Mouse (Mus musculus): Measurements from ENCODE around the gene Itfg2.

The Itfg2 gene

DNA sequence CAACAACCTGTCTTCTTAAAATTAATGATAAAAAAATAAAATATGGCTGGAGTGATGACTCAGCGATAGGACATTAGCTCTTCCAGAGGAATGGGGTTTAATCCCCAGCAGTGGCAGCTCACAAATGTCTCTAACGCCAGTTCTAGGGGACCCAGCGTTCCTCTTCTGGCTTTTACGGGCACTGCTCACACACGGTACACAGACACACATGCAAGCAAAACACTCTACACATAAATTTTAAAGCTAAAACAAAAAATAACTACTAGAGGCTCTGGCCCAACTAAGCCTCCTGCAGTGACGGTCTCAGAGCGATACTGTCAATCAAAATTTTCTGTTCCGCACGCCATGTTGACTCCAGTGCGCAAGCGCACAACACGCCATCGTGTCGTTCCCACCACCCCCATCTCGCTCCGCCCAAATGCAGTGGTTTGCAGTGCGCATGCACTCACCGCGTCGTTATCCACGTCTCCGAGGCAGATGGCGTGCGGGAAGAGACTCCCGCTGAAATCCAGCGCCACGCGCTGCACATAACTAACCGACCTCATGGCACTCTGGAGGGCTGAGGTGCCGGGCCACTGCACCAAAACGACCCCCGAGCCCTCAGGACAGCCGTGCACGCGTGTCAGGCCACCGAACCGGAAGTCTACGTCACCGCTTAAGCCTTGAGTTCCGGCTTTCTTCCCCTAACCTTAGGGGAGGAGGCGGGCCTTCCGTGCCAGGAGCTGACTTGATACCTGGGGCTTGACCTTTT lies at the start of gene Itfg2:
TSS of gene Itfg2 (minus strand) at position 663 of the 751 bp plus-strand sequence.
- in situ Hi-C loops (cut with MboI; ENCODE audit: low pct_unique_long_range_greater_than_20kb in 1 of 2, low sequenced_read_pairs in 2 of 2, unreplicated experiment in 1 of 2) = loop anchor here in 1 of 2 experiments (5.0 kb wide), 1 partner anchor 53 kb away; no protein-coding TSS in a partner anchor

DNA sequence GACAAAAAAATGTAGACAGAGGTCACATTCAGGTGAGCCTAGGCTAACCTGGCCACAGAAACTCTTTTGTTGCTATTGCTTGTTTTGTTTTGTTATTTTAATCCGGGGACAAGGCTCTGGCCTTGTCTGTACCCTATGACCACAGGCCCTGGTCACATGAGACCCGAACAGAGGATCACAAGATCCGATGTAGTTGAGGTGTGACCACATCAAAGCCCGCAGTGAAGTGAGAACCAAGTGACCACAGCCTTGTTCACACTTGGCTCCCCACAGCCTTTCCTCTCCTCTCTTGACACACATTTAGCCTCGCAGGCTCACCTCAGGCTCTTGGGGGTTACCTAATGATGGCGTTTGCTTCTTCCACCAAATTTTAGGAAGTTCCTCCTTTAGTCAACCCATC lies 49.4 kb upstream of the Itfg2 start:
- in situ Hi-C loops (cut with MboI; ENCODE audit: low pct_unique_long_range_greater_than_20kb in 1 of 2, low sequenced_read_pairs in 2 of 2, unreplicated experiment in 1 of 2) = no loop called here

DNA sequence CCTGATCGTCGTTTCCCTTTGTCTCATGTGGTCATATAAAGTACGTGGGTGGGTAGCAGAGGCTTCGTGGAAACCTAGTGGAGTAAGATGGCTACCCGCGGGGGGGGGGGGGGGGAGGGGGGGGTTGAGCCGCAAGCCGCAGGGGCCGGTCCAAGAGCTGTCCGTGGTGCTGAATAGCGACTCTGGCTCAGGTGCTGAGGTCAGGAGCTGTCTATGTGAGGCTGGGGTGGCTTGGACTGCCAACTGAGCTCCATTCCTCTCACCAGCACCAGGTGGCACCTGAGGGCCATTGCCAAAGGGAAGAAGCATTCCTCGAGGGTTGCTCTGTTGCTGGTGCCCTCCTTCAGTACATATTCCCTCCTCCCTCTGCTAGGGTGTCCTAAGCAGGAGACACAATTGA lies 44.7 kb upstream of the Itfg2 start:
- in situ Hi-C loops (cut with MboI; ENCODE audit: low pct_unique_long_range_greater_than_20kb in 1 of 2, low sequenced_read_pairs in 2 of 2, unreplicated experiment in 1 of 2) = no loop called here

DNA sequence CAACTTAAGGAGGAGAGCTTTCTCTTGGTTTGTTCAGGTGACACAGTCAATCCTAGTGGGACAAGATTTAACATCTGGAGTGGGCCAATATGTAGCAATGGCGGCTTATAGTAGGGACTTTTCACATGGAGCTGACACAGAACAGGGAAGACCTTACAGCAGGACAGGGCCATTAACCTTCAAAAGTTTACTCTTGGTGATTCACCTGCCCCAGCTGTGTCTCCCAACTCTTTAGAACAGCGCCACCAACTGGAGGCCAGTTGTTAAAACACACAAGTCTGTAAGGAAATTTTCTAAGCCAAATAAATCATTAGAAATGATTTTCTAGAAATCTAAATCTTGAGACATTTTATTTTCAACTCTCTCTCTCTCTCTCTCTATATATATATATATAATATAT lies 42.6 kb upstream of the Itfg2 start:
- in situ Hi-C loops (cut with MboI; ENCODE audit: low pct_unique_long_range_greater_than_20kb in 1 of 2, low sequenced_read_pairs in 2 of 2, unreplicated experiment in 1 of 2) = no loop called here

DNA sequence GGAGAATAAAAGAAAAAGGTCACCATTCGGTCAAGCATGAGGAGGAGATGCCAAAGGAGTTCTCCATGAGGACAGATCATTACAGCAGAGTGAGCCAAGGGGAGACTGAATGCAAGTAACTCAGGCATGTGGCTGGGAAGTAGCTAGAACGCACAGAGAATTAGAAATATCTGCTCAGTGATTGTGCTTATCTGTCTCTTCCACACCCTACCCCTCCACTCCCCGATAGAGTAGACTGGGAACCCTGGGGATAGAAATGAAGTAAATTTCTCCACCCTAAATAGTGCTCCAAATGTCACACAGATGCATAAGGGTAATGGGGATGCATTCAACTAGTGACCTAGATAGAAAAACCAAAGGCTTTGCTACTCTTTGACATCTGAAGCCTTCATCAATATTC lies 41.8 kb upstream of the Itfg2 start:
- in situ Hi-C loops (cut with MboI; ENCODE audit: low pct_unique_long_range_greater_than_20kb in 1 of 2, low sequenced_read_pairs in 2 of 2, unreplicated experiment in 1 of 2) = no loop called here

DNA sequence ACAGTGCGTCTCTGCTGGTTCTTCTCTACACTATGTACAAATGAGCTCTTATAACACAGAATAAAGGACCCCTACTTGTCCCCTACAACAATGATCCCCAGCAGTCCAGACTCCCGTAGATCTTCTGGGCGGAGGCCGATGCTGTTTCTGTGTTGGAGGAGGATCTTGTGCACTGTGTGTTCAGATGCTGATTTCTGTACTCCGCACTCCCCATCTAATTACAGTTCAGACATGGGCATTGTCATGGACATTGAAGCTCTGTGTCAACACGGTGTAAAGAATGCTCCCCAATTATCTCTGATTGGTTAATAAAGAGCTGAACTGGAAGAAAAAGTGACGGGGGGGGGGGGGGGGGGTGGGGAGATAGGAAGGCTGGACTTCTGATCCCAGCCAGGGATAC lies 41.3 kb upstream of the Itfg2 start:
- in situ Hi-C loops (cut with MboI; ENCODE audit: low pct_unique_long_range_greater_than_20kb in 1 of 2, low sequenced_read_pairs in 2 of 2, unreplicated experiment in 1 of 2) = no loop called here

DNA sequence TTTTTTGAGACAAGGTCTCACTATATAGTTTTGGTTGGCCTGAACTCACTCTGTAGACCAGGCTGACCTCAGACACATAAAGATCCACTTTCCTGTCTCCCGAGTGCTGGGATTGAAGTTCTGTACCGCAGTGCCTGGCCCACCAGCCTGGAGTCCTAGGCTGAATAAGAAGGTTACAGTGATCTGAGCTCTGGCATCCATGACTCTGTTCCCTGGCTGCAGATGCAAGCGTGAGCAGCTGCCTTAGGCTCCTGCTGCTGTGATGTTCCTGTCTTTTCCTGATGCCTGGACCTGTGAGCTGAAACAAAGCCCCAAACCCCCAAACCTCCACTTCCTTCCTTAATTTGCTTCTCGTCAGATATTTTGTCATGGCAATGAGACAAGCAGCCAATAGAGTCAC lies 40.3 kb upstream of the Itfg2 start:
- in situ Hi-C loops (cut with MboI; ENCODE audit: low pct_unique_long_range_greater_than_20kb in 1 of 2, low sequenced_read_pairs in 2 of 2, unreplicated experiment in 1 of 2) = no loop called here

DNA sequence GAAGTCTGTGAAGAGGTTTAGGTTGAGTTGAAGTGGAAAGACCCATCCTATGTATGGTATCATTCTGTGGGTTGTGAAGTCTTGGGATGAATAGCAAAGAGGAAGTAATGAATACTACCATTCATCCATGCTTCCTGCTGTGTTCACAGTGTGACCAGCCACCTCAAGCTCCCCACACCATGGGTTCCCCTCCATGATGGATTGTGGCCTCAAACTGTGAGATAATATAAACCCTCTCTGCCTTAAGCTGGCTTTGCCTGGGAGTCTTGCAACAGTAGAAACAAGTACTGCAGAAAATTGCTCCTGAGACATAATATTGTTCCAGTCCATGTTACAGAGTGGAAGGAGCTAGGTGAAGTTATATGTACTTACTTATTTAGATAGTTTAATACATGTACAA lies 36.9 kb upstream of the Itfg2 start:
- in situ Hi-C loops (cut with MboI; ENCODE audit: low pct_unique_long_range_greater_than_20kb in 1 of 2, low sequenced_read_pairs in 2 of 2, unreplicated experiment in 1 of 2) = no loop called here

DNA sequence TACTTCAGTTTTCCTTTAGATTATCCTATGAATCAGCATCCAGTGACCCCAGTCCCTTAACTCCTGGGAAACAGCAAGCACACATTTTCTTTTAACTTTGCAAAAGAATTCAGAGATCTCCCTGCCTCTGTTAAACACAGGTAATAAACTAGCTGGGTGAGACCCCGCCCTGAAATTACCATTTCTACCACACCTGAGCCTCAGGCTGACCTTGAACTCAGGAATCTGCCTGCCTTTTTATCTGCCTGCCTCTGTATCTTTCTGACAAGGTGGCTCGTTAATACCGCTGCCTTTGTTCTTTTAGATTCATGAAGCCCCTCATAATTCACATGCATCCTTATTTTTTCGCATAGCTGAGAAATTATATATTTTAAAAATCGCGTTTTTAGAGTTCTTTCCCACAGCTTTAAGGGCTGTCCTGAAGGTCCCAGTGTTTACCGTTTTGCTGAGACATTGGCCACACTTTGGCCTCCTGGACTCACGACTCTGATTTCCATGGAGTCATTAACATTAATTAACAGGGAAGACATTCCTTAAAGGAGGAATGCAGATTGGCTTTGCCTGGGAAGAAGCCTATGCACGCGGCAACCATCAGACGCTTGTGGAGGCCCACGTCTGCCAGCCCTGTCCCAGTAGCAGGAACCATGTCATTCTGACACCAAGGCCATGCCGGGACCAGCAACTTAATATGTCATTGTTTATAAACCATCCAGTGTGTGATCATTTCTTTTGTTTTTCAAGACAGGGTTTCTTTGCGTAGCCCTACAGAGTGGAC lies 36.2 kb upstream of the Itfg2 start:
- in situ Hi-C loops (cut with MboI; ENCODE audit: low pct_unique_long_range_greater_than_20kb in 1 of 2, low sequenced_read_pairs in 2 of 2, unreplicated experiment in 1 of 2) = no loop called here

DNA sequence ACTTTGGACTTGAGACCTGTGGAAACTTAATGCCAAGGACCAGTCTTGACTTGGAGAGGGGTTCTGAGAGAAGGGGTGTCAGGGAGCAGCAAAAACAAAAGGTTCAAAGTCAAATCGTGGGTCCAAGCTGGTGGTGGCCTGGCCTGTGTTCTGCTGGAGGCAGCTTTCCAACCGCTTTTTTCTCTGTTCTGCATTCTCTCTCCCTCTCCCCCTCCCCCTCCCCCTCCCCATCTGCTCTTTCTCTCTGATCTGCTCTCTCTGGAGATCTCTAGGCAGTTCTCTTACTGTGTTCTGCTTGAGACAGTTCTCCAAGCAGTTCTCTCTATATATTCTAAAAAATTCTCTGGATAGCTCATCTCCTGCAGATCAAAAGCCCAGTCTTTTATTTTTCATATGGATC lies 35.6 kb upstream of the Itfg2 start:
- in situ Hi-C loops (cut with MboI; ENCODE audit: low pct_unique_long_range_greater_than_20kb in 1 of 2, low sequenced_read_pairs in 2 of 2, unreplicated experiment in 1 of 2) = no loop called here

DNA sequence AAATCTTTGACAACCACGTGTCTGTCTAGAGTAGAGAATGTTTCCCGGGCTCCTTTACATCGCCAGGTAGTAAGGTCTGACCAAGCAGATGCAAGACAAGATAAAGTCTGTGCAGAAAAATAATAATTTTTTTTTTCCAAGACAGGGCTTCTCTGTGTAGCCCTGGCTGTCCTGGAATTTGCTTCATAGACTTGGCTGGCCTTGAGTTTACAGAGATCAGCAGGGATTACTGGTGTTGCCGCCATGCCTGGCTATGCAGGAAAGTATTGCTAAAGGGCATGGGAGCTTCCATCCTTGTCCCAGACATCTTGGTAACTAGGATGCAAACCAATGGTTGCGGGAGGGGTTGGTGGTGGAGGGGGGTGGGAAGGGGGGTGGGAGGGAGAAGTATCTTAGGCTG lies 32.5 kb upstream of the Itfg2 start:
- in situ Hi-C loops (cut with MboI; ENCODE audit: low pct_unique_long_range_greater_than_20kb in 1 of 2, low sequenced_read_pairs in 2 of 2, unreplicated experiment in 1 of 2) = no loop called here

DNA sequence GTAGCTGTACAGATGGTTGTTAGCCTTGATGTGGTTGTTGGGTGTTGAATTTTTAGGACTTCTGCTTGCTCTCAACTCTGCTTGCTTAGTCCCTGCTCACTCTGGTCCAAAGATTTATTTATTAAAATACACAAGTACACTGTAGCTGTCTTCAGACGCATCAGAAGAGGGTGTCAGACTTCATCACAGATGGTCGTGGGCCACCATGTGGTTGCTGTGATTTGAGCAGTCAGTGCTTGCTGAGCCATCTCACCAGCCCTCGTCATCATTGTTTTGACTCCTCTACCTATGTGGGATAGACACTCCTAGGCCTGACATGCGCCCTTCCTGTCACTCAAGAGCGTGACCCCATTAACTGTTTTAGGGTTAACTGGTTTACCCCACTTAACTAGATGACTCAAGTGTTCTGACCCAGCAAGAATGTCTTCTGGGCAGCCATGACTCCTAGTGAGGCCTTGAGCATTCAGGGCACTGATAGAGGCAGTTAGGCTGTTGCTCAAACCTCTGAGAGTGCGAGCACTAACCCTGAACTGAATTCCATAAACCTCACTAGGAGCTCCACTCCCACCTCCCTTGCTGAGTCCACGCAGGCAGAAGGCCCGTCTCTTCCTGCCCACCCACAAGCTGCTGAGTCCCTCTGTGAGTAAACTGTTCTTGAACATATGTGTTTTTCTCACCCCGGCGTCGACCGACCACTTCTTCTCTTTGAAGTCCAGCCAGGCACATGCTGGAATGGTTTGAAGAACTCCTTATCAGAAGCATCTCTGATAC lies 31.3 kb upstream of the Itfg2 start:
- in situ Hi-C loops (cut with MboI; ENCODE audit: low pct_unique_long_range_greater_than_20kb in 1 of 2, low sequenced_read_pairs in 2 of 2, unreplicated experiment in 1 of 2) = no loop called here

DNA sequence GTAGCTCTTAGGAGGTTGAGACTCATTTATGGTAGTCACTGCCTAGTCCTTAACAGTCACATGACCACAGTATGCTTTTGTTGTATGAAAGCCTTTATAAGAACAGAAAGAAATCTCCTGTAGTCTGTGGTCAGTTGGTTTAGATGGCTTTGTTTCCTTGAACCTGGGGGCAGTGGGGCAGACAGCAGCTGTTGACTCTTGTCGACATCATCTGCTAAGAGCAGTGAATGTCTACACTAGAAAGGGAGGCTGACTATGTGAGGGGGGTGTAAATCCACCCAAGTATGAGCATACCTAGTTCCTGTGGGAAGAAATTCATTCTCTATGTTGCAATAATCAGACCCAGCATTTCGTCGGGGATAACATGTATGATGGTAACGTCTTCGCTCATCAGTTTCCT lies 22.3 kb upstream of the Itfg2 start:
- in situ Hi-C loops (cut with MboI; ENCODE audit: low pct_unique_long_range_greater_than_20kb in 1 of 2, low sequenced_read_pairs in 2 of 2, unreplicated experiment in 1 of 2) = no loop called here

DNA sequence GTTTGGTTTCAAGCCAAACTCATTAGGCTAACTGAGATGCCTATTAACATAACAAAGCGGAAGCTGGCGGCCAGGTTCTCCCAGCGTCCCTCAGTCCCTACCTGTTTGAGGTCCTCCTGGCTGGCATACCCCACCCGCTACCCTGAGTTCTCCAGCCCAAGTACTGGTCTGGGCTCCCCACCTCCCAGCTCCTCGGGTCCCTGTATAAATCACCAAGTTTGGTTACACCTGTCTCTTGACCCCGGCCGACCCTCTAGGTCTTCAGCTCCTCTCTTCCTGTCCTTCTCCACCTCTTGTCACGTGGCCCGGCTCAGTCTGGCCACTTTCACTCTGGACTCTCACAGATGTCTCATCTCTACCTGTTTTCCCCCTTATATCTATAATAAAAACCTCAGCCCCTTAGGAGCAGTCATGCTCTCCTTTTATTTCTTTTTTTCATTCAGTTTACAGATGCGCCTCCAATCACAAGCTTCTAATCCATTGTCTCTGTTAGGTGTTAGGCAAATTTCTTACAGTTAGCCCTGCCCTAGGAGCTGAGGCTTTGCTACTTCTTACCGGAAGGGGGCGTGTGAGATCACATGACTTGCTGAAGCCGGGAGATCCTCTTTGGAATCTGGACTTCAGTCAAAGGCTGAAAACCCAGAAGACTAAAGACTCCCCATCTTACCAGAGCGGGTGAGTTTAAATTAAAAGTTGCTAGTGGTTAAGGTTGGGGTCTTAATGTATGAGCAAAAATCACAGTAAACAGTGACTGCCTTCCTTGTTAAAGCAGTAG lies 21.2 kb upstream of the Itfg2 start:
- in situ Hi-C loops (cut with MboI; ENCODE audit: low pct_unique_long_range_greater_than_20kb in 1 of 2, low sequenced_read_pairs in 2 of 2, unreplicated experiment in 1 of 2) = no loop called here

DNA sequence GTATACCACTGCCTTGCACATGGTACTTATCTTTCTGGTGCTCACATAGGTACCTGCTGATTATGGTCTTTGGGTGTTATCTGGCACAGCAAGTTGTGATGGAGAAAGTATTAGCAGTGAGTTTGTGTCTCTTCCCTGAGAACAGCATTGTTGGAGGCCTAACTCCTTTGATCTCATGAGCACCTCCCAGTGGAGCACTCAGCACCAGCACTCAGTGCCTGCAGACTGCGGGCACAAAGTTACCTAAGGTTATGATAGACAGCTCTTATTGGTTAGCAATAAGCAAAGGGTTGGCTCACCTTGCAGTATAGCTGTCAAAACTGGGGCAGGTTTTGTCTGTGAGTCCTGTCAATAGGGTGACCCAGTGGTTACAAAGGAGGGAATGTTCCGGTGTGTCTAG lies 15.5 kb upstream of the Itfg2 start:
- in situ Hi-C loops (cut with MboI; ENCODE audit: low pct_unique_long_range_greater_than_20kb in 1 of 2, low sequenced_read_pairs in 2 of 2, unreplicated experiment in 1 of 2) = no loop called here

DNA sequence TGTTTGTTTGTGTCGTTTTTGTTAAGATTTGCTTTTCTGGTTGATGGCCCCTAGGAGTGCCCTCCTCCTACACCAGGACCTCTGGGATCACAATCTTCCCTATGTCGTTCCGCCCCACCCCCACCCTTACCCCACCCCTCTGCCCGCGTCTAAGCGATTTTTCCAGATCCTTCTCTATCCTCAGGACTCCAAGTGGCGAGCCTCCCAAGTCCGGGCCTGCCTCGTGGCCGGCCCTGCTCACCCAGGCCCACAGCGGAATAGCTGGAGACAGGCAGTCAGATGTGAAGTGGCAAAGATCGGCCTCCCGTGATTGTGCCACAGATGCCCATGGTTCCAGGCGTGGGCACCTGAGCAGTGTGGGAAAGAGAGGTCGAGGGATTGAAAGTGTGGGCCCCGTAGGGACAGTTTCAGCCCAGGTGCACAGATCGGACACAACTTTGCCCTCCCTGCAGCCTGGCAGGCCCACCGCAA lies 14.2 kb upstream of the Itfg2 start:
- in situ Hi-C loops (cut with MboI; ENCODE audit: low pct_unique_long_range_greater_than_20kb in 1 of 2, low sequenced_read_pairs in 2 of 2, unreplicated experiment in 1 of 2) = no loop called here

DNA sequence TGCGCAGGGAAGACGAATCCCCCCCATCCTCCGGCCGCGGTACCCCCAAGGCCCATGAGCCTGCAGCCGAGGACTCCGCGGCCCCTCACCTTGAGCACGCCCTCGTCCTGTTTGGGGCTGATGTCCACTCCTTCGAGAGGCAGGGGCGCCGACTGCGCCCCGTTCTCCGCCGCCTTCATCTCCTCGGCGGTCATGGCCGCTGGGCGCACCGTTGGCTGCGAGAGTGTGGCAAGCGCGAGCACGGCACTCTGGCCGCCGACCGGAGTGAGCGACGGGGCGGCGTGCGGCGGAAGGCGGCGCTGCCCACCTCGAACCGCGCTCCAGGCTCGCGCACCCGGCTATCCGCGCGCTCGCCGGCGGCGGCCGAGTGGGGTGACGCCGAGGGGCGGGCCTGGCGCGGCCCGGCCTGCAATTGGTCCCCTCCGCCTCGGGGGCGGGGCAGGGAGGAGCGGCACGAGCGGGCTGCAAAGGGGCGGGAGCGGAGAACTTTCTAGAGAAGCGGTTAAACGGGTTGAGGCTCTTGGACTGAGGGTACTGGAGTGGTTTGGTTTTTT lies 13.7 kb upstream of the Itfg2 start, which contains the start of gene Fkbp4:
TSS of gene Fkbp4 (minus strand) at position 361 of the 554 bp plus-strand sequence.
- in situ Hi-C loops (cut with MboI; ENCODE audit: low pct_unique_long_range_greater_than_20kb in 1 of 2, low sequenced_read_pairs in 2 of 2, unreplicated experiment in 1 of 2) = no loop called here

DNA sequence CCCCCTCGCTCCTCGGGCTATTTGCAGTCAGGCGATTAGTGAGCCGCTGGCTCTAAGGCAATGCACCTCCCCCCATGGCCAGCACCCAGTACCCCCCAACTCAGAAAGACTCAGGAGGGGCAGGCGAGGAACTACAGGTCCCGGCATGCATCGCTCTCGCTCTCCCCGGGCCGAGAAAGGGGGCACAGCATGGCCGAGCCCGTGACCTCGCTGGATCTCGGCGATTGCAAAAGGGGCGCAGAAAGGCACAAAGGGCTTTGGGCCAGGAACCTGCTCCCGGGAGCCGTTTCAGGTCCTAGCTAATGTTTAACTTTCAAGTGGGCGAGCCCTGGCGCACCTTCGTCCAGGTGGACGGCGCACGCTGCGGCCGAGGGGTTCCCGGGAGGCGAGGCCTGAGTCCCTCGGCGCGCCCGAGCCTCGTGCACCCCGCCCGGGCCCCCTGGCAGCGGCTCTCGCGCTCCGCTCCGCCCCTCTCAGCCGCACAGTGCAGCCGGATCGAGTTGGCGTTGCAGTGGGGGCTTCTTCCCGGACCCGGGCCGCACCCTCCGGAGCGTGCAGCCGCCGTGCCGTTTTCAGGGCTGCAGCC lies 13.1 kb upstream of the Itfg2 start:
- in situ Hi-C loops (cut with MboI; ENCODE audit: low pct_unique_long_range_greater_than_20kb in 1 of 2, low sequenced_read_pairs in 2 of 2, unreplicated experiment in 1 of 2) = no loop called here

Data from mouse embryonic stem cell (cell line).